Mouse (Mus musculus) frontal cortex, adult 2 months (tissue): ENCODE measurements at regions not wholly inside any gene's neighbourhood (a gene's known extent, or its start where the extent isn't known, plus 50 kb on each side); places are given as distances from the start of the nearest gene placed in this dataset.

Source experiments
- DNase-seq, 2 experiments: peaks; one replicate each; pipeline ENCODE4 v3.0.0; 2022; ENCODE audit warnings: low spot score in 1 of 2; ENCODE audit errors: extremely low spot score in 1 of 2

DNA sequence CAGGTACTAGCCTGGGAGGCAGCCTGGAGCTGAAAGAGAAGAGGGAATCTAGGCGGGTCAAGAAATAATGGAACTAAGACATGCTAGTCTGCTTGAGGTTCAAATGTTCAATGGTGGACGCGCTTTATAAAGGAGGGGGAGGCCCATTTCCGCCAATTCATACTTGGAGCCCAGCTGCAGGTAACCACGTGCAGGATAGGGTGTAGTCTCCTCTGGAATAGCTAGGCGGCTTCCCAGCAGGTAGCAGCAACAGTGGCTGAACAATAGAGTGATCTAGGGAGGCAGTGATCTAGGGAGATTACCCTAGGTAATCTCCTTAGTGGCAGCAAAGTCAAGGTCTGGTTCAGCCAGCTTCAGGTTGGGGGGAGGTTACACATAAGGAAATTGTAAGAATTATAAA, 134.6 kb downstream of the Sh2d4b start:
- no peak for DNase-seq

GRCm38 (mm10) chr14:40740541-40740940, 152.5 kb downstream of the Sh2d4b start:
- no peak for DNase-seq

DNA sequence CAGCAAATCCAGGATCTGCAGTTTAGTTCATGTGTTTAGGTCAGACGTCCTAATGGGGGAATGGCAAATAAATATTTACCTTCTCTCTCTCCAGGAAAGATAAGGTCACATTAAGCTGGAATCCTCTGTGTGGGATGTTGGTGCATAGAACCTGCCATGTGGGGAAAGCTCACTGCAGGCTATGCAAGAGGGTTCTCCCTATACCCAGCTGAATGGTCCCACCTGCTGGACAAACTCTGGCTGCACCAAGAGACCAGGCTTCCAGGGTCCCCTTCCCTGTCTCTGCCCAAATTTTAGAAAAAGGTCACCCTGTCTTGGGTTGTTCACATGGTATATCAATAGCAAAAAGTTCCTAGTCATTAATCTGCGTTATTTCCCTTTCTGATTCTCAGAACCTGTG, 161.2 kb downstream of the Sh2d4b start:
- DNase-seq: peak in 1 of 2 experiments; percentile 70

DNA sequence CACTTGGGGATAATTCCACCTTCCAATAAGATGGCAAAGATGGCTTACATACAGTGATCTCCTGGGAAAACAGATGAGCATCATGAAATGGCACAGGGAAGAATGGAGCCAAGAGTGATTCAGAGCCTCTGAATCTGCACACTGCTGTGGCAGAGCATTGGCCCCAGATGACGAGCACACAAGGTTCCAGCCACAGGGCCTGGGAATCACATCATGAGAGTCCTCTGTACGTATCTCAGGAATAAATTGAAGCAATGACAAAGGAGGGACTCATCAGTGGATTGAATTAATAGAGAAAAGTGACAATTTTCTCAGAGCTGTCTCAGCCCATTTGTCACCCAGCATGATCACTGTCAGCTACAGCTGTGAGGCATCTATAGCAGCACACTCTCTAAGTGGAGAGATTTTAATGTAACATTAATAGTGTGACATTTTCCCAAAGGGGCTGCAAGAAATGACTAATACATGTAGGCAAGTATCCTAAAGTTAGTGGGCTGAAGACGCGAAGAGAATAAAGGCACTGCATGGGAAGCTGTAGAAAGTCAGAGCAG, 184.0 kb downstream of the Sh2d4b start:
- DNase-seq: no peak

GRCm38 (mm10) chr14:40707419-40707818, 185.6 kb downstream of the Sh2d4b start:
- DNase-seq: no peak

GRCm38 (mm10) chr14:40703451-40703850, 189.6 kb downstream of the Sh2d4b start:
- no peak for DNase-seq

DNA sequence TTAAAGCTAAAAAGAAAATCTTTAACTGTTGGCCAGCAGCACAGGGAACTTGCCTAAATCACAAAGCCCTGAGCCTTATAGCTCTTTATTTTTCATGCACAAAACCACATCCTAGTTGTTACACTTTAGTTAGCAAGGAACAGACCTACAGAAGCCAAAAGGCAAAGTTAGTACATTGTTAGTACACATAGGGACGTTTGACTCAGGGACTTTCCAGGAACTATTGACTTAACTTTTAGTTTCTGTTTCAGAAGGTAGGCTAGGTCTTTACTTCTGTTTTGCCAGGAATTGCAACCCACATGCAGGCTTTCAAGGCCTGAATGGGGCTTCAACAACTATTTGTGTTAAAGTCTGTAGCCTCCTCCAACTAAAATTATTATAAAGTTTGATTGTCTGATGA, 211.4 kb downstream of the Sh2d4b start:
- DNase-seq: no peak

DNA sequence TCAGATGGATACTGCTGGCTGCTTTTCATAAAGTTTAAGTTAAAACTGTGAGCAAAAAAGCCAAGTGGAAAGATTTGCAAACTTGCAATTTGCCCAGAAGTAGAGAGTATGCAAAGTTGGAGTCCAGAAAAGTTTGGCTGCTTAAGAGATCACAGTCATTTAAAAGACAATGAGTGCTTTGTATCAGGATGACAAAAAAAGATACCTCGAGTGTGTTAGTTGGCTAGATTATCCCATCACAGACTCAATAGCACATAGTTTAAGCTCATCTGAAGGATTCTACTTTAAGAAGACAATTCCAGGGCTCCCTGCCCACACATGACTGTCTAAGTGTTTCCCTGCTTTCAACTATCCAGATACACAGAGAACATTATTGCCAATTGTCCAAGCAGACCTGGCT, 239.5 kb downstream of the Sh2d4b start:
- DNase-seq: no peak
